Mouse (Mus musculus) 416B (cell line): ENCODE data around the gene 6030468B19Rik.

ENCODE experiments used
- DNase-seq: peaks from one replicate; pipeline ENCODE4 v3.0.0; 2011; ENCODE audit warnings: low read depth

Gene 6030468B19Rik

DNA sequence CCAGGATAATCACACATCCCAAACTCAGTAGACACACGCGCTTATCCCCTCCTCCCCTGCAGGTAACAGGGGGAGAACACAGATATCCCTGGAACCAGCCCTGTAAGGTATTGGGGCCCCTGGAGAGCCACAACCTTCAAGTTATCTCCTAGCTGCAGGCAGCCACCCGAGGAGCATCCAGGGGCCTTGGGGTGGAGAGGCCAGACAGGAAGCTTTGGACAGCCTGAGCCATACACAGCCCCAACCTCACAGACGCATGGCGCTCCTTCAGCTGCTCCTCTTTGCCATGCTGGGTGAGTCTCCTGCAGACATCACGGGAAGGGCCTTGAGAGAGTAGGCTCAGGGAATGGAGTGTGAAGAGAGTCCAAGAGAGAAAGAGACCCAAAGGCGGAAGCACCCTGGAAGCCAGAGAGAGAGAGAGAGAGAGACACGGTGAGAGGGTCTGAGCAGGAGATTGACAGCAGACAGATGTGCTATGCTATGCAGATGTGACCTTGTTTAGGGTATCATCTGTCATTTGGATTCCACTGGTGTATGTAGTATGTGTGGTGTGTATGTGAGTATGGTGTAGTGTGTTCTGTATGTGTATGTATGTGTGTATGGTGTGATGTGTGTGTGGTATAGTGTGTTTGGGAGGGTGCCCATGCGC, at the start of gene 6030468B19Rik:
6030468B19Rik (plus strand) TSS at position 150 of the 649 bp plus-strand sequence.
- peak; percentile 53 for DNase-seq

DNA sequence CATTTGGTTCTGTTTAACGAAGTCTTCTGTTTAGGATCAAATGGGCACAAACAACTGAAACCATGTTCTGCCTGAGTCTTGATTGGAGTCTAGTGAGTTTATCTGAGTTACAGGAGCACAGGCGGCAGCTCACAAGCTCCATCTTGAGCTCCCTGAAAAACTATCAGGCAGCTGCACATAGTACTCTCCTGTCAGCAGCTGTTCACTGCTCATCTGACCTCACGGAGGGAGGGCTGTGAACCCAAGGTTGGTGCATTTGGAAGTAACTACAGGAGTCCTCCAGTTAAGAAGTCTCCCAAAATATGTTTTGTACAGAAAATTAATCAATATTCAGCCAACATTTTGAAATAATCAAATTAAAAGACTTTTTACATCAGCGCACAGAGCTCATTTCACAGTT, 48.8 kb upstream of the 6030468B19Rik start:
- DNase-seq: no peak

DNA sequence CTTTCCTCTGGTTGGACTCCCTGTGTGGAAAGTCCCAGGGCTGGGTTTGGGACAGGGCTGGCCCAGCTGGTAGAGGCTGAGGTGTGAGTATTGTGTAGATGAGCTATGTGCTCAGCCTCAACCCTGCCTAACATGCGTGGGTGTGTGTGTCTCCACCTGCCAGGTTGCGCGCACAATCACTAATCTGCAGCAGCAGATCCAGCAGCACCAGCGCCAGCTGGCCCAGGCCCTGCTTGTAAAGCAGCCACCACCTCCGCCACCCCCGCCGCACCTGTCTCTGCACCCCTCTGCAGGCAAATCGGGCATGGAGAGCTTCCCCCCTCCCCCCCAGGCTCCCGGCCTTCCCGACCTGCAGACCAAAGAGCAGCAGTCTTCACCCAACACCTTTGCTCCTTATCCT, 48.0 kb upstream of the 6030468B19Rik start:
- no peak for DNase-seq

DNA sequence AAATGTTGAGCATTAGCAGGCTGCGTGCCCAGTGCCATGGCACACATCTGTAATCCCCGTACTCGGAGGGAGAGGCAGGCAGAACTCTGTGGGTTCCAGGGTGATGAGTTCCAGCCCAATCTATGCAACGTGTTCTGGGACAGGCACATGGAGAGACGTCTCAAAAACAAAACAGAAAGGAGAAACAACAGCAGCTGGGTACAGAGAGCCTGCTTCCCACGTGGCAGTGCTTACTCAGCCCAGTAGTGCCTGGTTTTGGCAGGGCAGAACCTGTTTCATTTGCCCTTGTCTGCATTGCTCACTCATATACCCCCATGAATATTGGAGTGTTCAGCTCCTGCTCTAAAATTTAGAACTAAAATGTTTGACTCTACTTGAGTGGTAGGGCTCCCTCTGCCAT, 45.9 kb upstream of the 6030468B19Rik start:
- DNase-seq: no peak

DNA sequence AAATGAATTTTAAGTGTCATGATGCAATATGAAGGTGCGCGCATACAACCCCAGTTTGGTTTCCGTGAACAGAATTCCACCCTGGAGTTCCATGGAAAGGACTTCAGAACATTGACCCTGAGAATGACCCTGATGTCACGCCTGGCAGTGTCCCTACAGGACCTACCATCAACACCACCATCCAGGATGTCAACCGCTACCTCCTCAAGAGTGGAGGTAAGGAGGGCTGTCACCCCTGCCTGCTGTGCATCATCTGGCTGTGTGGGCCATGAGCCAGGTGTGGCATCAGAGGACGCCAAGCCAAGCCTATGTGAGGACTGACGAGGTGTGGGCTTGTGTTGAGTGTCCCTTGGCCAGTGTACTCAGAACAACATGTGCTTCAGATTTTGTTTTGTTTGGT, 41.6 kb upstream of the 6030468B19Rik start:
- no peak for DNase-seq

GRCm38 (mm10) chr11:117759267-117759666, 38.2 kb upstream of the 6030468B19Rik start:
- DNase-seq: no peak

DNA sequence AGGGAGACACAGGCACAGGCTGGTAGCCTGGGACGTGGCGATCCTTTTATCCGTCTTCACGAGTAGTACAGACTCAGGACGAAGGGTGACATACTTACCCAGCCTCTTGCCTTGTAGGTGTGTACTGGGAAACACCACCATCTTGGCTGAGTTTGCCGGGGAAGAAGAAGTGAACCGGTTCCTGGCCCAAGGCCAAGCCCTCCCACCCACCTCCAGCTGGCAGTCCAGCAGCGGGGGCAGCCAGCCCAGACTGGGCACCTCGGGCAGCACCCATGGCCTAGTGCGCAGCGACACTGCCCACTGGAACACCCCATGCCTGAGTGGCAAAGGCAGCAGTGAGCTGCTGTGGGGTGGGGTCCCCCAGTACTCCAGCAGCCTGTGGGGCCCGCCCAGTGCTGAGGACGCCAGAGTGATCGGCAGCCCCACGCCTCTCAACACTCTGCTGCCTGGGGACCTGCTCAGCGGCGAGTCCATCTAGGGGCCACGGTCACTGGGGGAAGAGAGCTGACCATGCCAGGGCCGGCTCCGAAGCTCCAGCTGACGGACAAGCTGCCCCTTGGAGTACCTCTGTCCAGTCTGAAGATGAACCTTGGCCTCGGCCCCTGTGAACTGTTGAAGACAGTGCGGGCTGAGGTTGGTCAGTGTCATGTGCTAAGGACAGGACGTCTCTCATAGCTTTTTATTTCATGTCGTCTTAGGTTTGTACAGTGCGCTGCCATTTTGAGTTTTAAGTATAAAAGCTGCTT, 36.9 kb upstream of the 6030468B19Rik start:
- no peak for DNase-seq

- DNase-seq: no peak
These were observed 35.7 kb upstream of the 6030468B19Rik start for GRCm38 (mm10) chr11:117761801-117762200.

DNA sequence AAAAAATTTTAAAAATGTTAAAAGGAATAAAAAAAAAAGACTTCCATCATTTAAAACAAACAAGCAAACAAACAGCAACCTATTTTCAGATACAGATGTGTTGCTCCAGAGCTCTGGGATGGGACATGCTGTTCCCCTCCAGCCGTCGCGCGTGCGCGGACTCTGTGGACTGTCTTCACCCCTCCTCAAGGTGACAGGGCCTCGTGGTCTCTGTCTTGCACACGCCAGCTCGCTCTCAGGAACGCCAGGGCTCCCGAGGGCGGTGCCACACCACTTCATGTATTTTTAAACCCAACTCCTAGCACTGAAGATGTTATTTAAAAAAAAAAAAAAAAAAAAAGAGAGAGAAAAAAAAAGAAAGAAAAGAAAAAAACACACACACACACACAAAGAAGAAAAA, 35.2 kb upstream of the 6030468B19Rik start:
- no peak for DNase-seq

- no peak for DNase-seq
These were observed 33.1 kb upstream of the 6030468B19Rik start for GRCm38 (mm10) chr11:117764319-117764718.

DNA sequence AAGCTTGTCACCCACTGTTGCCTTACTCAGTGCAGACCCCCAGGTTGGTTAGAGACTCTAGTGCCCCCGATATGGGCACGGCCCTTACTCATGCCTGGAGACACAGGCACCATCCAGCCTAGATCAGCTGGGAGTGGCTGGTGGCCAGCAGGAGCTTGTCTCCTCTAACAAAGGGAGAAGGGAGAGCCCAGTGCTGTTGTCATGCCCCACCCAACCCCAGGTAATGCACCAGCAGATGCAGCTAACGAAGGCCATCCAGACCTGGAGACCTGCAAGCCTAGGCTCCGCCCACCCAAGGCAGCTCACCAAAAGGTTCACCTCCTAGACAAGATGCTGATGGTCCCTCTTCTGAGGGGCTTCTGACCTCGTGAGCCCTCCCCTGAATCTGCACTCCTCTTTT, 32.1 kb upstream of the 6030468B19Rik start:
- no peak for DNase-seq

GRCm38 (mm10) chr11:117766275-117766674, 31.2 kb upstream of the 6030468B19Rik start:
- no peak for DNase-seq

- no peak for DNase-seq
These were observed 28.5 kb upstream of the 6030468B19Rik start for GRCm38 (mm10) chr11:117768725-117769682.

DNA sequence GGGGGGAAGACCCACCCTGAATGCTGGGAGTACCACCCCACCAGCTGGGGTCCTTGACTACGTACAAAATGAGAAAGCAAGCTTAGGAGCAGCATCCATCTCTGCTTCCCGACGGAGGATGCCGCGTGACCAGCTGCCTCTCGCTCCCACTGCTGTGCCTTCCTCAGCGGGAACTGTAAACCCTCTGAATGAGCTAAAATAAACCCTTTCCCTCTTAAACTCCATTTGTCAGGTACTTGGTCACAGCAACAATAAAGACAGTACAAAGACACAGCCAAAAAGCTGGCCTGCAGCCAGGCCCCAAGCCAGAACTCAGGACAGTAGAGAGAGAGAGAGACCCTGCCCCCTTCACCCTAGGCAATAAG, 27.8 kb upstream of the 6030468B19Rik start:
- no peak for DNase-seq

- DNase-seq: no peak
These were observed 27.1 kb upstream of the 6030468B19Rik start for GRCm38 (mm10) chr11:117770407-117770806.

DNA sequence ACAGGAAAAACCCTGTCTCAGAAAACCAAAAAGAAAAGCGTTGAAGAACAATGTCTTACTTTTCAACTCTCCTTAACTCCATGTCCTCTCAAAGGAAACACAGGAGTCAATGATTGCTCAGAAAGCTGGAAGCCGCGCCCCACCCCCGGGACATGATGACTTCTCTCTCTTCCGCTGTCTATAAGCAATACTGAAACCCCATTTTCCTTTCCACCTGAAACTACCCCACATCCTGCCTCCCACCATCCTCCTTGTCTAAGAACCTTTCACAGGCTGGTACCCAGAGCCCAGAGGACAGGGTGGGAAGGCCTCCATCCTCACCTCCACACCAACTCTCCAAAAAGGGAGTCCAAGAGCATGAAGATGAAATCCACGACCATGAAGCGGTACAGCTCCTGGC, 25.1 kb upstream of the 6030468B19Rik start:
- DNase-seq: no peak

GRCm38 (mm10) chr11:117774925-117775324, 22.5 kb upstream of the 6030468B19Rik start:
- DNase-seq: no peak

DNA sequence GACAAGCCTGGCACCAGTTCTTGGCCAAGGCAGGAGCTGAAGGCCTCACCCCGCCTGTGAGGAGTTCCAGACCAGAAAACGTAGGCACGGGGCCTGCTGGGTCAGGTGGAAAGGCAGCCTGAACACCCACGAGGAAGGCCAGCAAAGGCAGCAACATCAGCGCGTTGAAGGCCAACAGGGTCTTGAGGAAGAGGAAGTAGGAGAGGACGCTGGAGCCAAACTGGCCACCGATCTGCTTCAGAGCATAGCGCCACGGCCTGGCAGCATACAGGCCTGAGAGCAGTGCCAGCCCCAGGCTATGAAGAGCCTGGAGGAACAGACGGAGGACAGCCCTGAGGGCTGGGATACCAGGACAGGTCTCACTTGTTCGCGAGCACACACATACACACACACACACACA, 21.9 kb upstream of the 6030468B19Rik start:
- no peak for DNase-seq

- no peak for DNase-seq
These were observed 21.2 kb upstream of the 6030468B19Rik start for GRCm38 (mm10) chr11:117776085-117776792.

GRCm38 (mm10) chr11:117777111-117777510, 20.3 kb upstream of the 6030468B19Rik start:
- DNase-seq: peak; percentile 73

DNA sequence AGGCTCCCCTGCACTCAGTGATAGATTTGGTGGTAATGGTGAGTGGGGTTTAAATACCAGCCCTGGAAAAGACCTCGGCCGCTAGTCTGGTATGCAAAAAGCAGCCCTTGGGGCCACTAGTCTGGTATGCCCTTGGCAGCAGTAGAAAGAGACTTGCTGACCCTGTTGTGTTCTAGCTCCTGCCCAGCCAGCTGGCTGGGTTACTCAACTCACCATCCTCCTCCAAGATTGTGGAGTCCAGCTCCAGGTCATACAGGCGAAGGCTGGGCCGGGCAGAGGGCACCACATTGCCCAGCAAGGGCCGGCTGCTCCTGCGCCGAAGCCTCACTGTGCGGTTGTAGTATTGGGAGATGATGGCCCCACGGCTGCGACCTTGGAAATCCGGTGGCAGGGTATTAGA, 19.4 kb upstream of the 6030468B19Rik start:
- DNase-seq: no peak

GRCm38 (mm10) chr11:117778851-117779433, 18.5 kb upstream of the 6030468B19Rik start:
- peak; percentile 74 for DNase-seq
